Comparison of ENCODE assay signal across 10 mouse cellular contexts in genomic region chr10:17022216-17023158, GRCm38 (mm10).
DNase-seq lines count a peak whose midpoint lies in the region; ATAC-seq and TF ChIP-seq lines count a peak whose summit lies in the region.
"Had no signal": no experiment of that assay in that cellular context is flagged by ENCODE, and none has a peak within 500 bp of the region (broad histone marks: within the 10 kb centered on the region; RNA-seq: fewer than 3 reads in every experiment).

No protein-coding gene starts in this region.

- no peak overlapping the region for H3K4me3 ChIP-seq in left cerebral cortex, adult 2 months
- no peak overlapping the region for H3K4me3 ChIP-seq in hindbrain, embryonic 13.5 days
- no peak overlapping the region for H3K4me3 ChIP-seq in midbrain, embryonic 16.5 days (ENCODE audit: low read depth, low read length)

- DNase-seq in left cerebral cortex, postnatal 4 days: peak; percentile 13
- DNase-seq in left cerebral cortex, adult 2 months (ENCODE audit: extremely low spot score in 1 of 2, low spot score in 2 of 2): no peak
- DNase-seq in brain, adult 2 months (ENCODE audit: low read depth, low spot score): peak; percentile 60
- DNase-seq in urinary bladder, postnatal 36 days (ENCODE audit: low spot score in 2 of 2): no peak
- DNase-seq: spleen, adult 18-20 months had no signal

- H3K36me3 ChIP-seq in hindbrain, embryonic 13.5 days: no peaks in the 10 kb centered on the region
- H3K36me3 ChIP-seq in midbrain, embryonic 16.5 days (ENCODE audit: control insufficient read depth, insufficient read depth, low read length): no peaks in the 10 kb centered on the region

- peaks cover 19% of the 10 kb centered on the region; the same call in 1 of the 2 replicates for H3K4me1 ChIP-seq in hindbrain, embryonic 13.5 days (replicated peaks)
- H3K4me1 ChIP-seq in midbrain, embryonic 16.5 days (ENCODE audit: control insufficient read depth, insufficient read depth, low read length): peaks cover 2% of the 10 kb centered on the region; the same call in 1 of the 2 replicates

- peak; percentile 78 for ATAC-seq in hindbrain, embryonic 13.5 days (ENCODE audit: low FRiP score)
- ATAC-seq in midbrain, embryonic 16.5 days: peak; percentile 73; the same call in 1 of the 2 replicates
- no peak for ATAC-seq in erythroid progenitor cell, adult 5-6 weeks (replicated peaks; ENCODE audit: low FRiP score, poor library complexity, severe bottlenecking)
- no peak for ATAC-seq in inflammation-experienced regulatory T-cells, adult 6 months
- ATAC-seq: intestine, postnatal 0 days had no signal

- no peak overlapping the region for H3K27ac ChIP-seq in left cerebral cortex, adult 2 months
- peak overlapping the region; percentile 77 for H3K27ac ChIP-seq in hindbrain, embryonic 13.5 days
- no peak overlapping the region for H3K27ac ChIP-seq in midbrain, embryonic 16.5 days (ENCODE audit: low read length)

- TF ChIP-seq CTCF in left cerebral cortex, adult 2 months (IDR thresholded peaks at IDR 0.05): no peak

- intact Hi-C loops in left cerebral cortex, postnatal 4 days (cut with DNase I): no loop called here
- intact Hi-C loops in left cerebral cortex, adult 2 months (cut with DNase I): loop anchor here (5.0 kb wide), 1 partner anchor 435 kb away; no protein-coding TSS in a partner anchor

- 51% methylated on average over 5 of the region's 5 CpGs for WGBS in hindbrain, embryonic 13.5 days
- 61% methylated on average over 5 of the region's 5 CpGs for WGBS in midbrain, embryonic 16.5 days

- H3K4me2 ChIP-seq in hindbrain, embryonic 13.5 days: no peak overlapping the region
- no peak overlapping the region for H3K4me2 ChIP-seq in midbrain, embryonic 16.5 days (ENCODE audit: low read length)

- no peak overlapping the region for H3K9ac ChIP-seq in hindbrain, embryonic 13.5 days
- H3K9ac ChIP-seq in midbrain, embryonic 16.5 days (ENCODE audit: low read depth, low read length): no peak overlapping the region

- H3K27me3 ChIP-seq in hindbrain, embryonic 13.5 days: no peaks in the 10 kb centered on the region
- H3K27me3 ChIP-seq in midbrain, embryonic 16.5 days (ENCODE audit: control insufficient read depth, insufficient read depth, low read depth, low read length): no peaks in the 10 kb centered on the region

- no peaks in the 10 kb centered on the region for H3K9me3 ChIP-seq in hindbrain, embryonic 13.5 days
- H3K9me3 ChIP-seq in midbrain, embryonic 16.5 days (replicated peaks; ENCODE audit: control insufficient read depth, low read length, poor library complexity, severe bottlenecking): no peaks in the 10 kb centered on the region

Comparison
In these comparisons a context has a peak if more than half of its experiments do, and no peak if none do; other contexts are left out.
1. DNase-seq: peak in left cerebral cortex, postnatal 4 days (single experiment) and brain, adult 2 months (single experiment); none in left cerebral cortex, adult 2 months (0 of 2) and urinary bladder, postnatal 36 days (0 of 2).
2. ATAC-seq: peak in hindbrain, embryonic 13.5 days (single experiment) and midbrain, embryonic 16.5 days (single experiment); none in erythroid progenitor cell, adult 5-6 weeks (single experiment) and inflammation-experienced regulatory T-cells, adult 6 months (single experiment).